7 mouse cellular contexts compared by ENCODE assay signal in the genomic region with DNA sequence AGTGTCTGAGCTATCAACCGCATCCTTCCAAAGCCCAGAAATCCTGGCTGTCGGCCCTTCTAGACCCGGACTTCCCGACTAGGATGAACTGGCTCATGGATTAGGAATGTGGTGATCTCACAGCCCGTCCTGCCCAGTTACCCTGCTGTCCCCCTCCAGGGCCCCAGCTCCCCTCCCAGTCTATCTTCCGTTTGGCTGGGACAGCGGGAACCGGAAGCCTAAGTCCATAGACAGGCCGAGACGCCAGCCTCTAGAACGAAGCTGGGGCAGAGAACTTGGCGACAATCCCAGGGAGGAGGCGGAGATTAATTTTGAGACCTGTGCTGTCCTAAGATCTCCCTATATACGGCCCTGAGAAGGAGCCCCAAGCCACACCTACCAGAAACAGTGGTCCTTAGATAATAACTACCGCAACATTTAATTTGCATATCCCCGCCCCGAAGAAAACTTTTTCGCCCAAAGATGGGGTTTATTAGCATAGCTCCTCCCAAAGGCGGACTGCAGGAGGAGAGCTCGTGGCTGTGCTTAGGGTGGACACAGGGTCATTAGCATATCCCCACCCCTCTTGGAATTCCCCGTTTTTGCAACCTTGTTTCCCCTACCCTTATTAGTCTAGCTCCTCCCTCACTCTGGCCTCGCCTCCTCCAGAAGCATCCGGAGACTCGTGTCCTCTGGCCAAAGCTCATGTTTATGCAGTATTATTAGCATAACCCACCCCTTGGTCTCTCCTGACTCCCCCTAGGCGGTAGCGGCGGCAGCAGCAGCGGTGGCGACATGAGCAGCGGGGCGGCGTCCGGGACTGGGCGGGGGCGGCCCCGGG. TPM values are rescaled to one million over a fixed set of nuclear protein-coding genes. Genes with fewer than 3 reads are reported as not detected.
DNase-seq lines count a peak whose midpoint lies in the region; ATAC-seq lines count a peak whose summit lies in the region.

A gene (plus strand): TSS at position 720 of the 820 bp plus-strand sequence.

- peak within 1 kb of the TSS; percentile 99 for H3K27ac ChIP-seq in intestine, embryonic 15.5 days
- H3K27ac ChIP-seq in midbrain, embryonic 10.5 days (replicated peaks), result peak within 1 kb of the TSS; percentile 89

- peak; percentile 93 for ATAC-seq in intestine, embryonic 15.5 days

- H3K36me3 ChIP-seq in intestine, embryonic 15.5 days, result peaks cover 8% of the 10 kb centered on the region
- peaks cover 16% of the 10 kb centered on the region for H3K36me3 ChIP-seq in midbrain, embryonic 10.5 days

- H3K9ac ChIP-seq in intestine, embryonic 15.5 days, result peak within 1 kb of the TSS; percentile 67

- no peaks in the 10 kb centered on the region for H3K9me3 ChIP-seq in intestine, embryonic 15.5 days
- H3K9me3 ChIP-seq in midbrain, embryonic 10.5 days (replicated peaks), result no peaks in the 10 kb centered on the region

- intact Hi-C loops in gastrocnemius, postnatal 36 days (cut with DNase I), result loop anchor here (2.0 kb wide), 1 partner anchor 35 kb away; a partner anchor contains a TSS
- intact Hi-C loops in left cerebral cortex, postnatal 25 days (cut with DNase I), result loop anchor here (1.0 kb wide), 1 partner anchor 36 kb away; no protein-coding TSS in a partner anchor

- no peaks in the 10 kb centered on the region for H3K27me3 ChIP-seq in intestine, embryonic 15.5 days (replicated peaks)
- peaks cover 24% of the 10 kb centered on the region for H3K27me3 ChIP-seq in midbrain, embryonic 10.5 days (ENCODE audit: low read depth, poor library complexity, severe bottlenecking)

- H3K4me1 ChIP-seq in intestine, embryonic 15.5 days (replicated peaks), result peaks cover 23% of the 10 kb centered on the region
- H3K4me1 ChIP-seq in midbrain, embryonic 10.5 days, result peaks cover 54% of the 10 kb centered on the region

- peak; percentile 78 to 80 for DNase-seq in adrenal gland, adult 18-20 months (ENCODE audit: low spot score in 2 of 2)
- peak; percentile 93 for DNase-seq in embryo, embryonic 11.5 days (ENCODE audit: low read depth, low spot score)
- peak; percentile 82 to 91 for DNase-seq in gastrocnemius, postnatal 36 days
- DNase-seq in left cerebral cortex, postnatal 25 days (ENCODE audit: low spot score in 2 of 2), result peak; percentile 78 to 96
- DNase-seq in midbrain, embryonic 10.5 days (ENCODE audit: low spot score), result peak; percentile 90
- peak; percentile 50 for DNase-seq in right cerebral cortex, postnatal 4 days

- H3K4me3 ChIP-seq in intestine, embryonic 15.5 days (replicated peaks), result peak within 1 kb of the TSS; percentile 83
- H3K4me3 ChIP-seq in midbrain, embryonic 10.5 days, result peak within 1 kb of the TSS; percentile 72

- whole genome bisulfite sequencing in intestine, embryonic 15.5 days, result under 1% methylated on average over 36 of the region's 36 CpGs
- WGBS in midbrain, embryonic 10.5 days, result under 1% methylated on average over 36 of the region's 36 CpGs

- peak within 1 kb of the TSS; percentile 79 for H3K4me2 ChIP-seq in intestine, embryonic 15.5 days (replicated peaks)

RNA-seq across cellular contexts. Expression of the gene that starts here (rescaled TPM):
- total RNA-seq in adrenal gland, adult 18-20 months (2021), result 100 to 1,000 TPM in 1 of 2 experiments, 10 to 100 TPM in 1; 86.9 to 106 TPM
- total RNA-seq in gastrocnemius, postnatal 36 days (2021), result 10 to 100 TPM; 20.6 to 21.8 TPM
- polyA plus RNA-seq in intestine, embryonic 15.5 days (2015; fragmentation: Nextera tagmentation; extraction: Ambion mirVana), result 57.6 and 61.0 TPM in 2 replicates
- total RNA-seq in left cerebral cortex, postnatal 25 days (2021), result 10 to 100 TPM; 12.0 to 13.8 TPM
- polyA plus RNA-seq in midbrain, embryonic 10.5 days (2016; fragmentation: Nextera tagmentation; extraction: Ambion mirVana), result 22.0 and 23.6 TPM in 2 replicates

Comparison
In these comparisons a context has a peak if more than half of its experiments do, and no peak if none do; other contexts are left out.
1. Peak in every context shown above with its lines: DNase-seq, ATAC-seq, H3K4me3 ChIP-seq and H3K27ac ChIP-seq.